Mouse (Mus musculus) kidney, adult 11 months (tissue): ENCODE measurements around the gene Tnfrsf14.

Source experiments
- DNase-seq: peaks from one replicate; pipeline ENCODE4 v3.0.0; 2022

The Tnfrsf14 gene

DNA sequence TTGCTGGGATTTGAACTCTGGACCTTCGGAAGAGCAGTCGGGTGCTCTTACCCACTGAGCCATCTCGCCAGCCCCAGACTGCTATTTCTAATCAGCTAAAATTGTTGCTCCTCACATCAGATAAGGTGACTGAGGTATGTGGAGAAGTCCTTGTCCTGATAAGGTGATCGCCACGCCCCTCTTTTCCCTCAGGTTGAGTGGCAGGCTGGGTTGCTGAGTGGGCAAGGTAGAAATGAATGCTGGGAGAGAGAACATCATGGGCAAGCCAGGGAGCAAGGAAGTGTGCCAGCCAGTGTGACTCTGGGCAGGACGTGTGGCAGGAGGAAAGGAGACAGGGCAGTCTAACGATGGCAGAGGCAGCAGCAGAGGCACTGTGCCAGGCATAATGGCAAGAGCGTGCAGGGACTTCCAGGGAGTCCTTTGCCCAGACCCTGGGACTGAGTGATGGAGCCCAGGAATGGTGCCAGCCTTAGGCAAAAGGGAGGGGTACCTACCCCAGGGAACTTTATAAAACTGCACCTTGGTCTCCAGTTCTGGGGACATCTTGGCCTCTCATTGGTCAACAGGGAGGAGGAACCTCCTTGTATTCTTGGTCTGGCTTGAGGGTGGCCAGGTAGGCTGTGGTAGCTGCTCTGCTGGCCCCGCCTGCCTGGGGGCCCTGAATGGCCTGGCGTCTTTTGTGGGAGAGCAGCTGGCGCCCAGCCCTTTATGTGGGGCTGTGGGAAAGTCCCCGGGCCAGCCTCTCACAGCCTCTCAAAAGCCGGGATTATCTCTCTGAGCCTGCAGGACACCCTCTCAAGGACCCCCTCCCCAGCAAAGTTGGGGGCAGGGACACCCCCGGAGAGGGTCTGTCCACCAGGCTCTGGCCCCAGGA lies 19.9 kb upstream of the Tnfrsf14 start:
- DNase-seq = no peak

GRCm38 (mm10) chr4:154946319-154946718 lies 18.0 kb upstream of the Tnfrsf14 start:
- peak; percentile 89 for DNase-seq

DNA sequence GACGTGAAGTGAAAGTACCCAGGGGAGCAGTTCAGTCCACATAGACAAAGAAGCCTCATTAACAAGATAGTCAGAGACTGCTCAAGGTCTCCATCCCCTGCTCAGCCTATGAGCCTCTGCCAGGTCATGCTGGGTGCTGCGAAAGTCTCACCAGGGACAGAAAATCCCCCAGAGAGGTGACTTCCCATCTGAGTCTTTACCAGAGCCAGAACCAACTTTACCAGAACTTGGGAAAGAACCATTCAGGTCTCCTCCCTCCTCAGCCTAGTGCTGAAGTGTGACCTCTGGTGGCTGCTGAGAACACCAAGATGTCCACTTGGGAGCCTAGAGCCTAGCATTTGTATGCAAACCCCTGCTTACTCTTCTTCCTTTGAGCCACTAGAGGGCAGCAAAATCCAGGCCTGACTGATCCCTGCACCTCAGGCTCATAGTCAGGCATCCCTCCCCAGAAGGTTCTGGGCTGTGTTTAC lies 15.8 kb upstream of the Tnfrsf14 start:
- peak; percentile 79 for DNase-seq

DNA sequence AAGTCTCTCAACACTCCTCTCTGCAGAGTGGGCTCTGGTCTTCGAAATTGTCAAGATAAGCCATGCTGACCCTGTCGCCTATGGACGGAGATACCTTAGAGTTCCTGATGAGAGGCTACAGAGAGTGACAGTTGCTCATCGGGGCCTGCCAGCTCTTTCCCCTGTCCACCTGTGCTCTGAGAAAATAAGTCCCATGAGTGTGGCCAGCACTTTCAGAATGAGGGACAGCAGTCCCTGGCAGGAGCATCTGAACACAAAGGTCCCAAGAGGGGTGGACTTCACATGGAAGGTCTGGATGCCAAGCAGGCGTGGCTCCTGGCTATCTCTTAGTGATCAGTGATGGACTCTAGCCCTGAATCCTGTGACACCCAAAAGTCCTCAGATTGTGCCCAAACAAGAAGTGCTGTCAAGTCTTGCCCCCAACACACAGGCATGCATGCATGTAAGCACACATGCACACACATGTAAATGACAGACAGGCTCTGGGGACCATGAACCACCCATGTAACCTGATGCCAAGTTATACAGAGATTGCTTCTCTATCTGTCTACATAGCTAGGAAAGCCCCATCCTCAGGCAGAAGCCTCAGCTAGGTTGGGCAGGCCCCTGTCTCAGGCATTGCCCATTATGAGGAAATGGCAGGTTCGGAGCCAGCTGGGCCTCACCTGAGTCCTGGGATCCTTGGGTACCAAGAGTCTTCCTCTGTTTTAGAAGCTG lies 15.1 kb upstream of the Tnfrsf14 start:
- no peak for DNase-seq

GRCm38 (mm10) chr4:154942632-154943322 lies 14.4 kb upstream of the Tnfrsf14 start:
- DNase-seq = no peak

- DNase-seq = no peak
Observed at GRCm38 (mm10) chr4:154941831-154942230, 13.5 kb upstream of the Tnfrsf14 start.

- DNase-seq = no peak
Observed at GRCm38 (mm10) chr4:154940156-154940555, 11.8 kb upstream of the Tnfrsf14 start.

DNA sequence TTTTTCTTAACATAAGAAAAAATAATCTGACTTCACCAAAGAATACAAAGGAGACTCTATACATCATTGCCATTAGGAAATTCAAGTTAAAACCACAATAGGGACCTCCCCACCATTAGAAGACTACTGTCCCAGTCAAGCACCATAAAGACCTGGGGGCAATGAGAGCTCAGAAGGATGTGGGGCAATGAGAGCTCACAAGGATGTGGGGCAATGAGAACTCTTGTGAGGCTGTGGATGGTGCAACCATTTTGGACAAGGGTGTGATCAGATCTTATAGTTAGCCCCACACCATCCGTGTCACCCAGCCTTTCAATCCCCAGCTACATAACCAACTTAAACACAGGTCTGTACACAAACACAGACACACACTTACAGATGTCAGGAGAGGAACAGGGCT lies 9.4 kb upstream of the Tnfrsf14 start:
- DNase-seq = no peak

- DNase-seq = no peak
Observed at GRCm38 (mm10) chr4:154936542-154937255, 8.3 kb upstream of the Tnfrsf14 start.

DNA sequence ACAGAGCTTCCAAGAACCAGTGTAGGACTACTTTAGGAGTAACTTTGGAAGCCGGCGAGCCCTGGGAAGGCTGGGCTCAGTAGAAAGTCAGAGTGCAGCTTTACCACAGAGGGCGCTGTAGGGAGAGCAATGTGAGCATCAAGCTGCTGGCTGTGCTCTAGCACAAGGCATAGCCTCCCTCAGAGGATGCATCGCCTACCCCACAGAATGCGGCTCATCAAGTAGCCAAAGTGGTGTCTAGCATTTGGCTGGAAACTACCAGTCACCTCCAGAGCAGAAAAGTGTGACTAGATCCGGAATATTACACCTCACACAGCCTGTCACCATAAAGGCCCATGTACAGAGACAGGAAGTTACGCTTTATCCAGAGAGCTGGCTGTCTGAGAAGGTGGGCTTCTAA lies 7.4 kb upstream of the Tnfrsf14 start:
- DNase-seq = no peak

- no peak for DNase-seq
Observed at GRCm38 (mm10) chr4:154934800-154935199, 6.4 kb upstream of the Tnfrsf14 start.

DNA sequence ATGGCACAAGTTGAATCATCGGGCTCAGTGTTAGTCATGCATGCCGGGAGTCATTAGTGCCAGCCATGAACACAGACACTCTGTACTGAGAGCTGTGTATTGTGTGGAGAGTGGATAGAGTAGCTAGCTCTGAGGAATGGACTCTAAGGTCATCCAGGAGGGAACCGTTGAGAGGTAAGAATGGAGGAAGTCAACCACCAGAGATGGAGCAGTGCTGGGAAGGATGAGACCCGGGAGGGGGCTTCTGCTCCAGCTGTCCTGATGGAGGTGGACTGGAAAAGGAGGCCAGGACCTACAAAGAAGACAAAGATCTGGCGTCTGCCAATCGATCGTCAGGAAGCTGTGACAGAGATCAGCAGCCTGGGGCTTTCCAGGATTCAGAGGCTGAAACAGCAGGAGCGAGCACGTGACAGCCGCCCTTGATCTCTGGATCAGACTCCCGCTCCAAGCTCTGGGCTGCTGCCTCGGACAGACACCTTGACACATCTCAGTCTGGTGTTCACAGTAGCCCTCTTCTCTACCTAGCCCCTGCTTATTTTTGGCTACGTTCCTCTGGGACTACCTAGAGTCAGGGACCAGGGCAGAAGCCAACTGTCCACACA lies 5.0 kb upstream of the Tnfrsf14 start:
- DNase-seq = no peak

GRCm38 (mm10) chr4:154929088-154929660 lies 811 bp upstream of the Tnfrsf14 start:
- peak; percentile 21 for DNase-seq

- peak; percentile 31 for DNase-seq
Observed at GRCm38 (mm10) chr4:154927899-154928337, 445 bp downstream of the Tnfrsf14 start.

- no peak for DNase-seq
Observed at GRCm38 (mm10) chr4:154926969-154927898, 1.1 kb downstream of the Tnfrsf14 start.

DNA sequence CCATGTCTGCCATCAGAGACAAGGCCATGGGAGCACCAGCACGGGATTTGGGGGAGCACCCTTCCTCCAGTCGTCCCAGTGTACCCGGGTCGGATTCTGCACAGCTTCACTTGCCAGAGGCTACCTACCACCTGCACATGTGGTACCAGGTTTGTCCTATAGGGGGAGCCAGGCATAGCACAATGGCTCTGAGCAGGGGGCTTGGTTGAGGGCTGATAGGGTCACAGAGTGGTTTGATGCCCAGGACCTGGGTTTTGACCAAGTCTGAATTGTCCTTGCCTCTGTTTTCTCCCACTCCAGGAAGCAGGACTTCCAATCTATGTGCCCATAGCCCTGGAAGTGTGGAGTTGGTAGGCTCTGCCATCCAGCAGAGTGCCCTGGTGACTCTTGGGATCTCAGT lies 3.0 kb downstream of the Tnfrsf14 start:
- DNase-seq = no peak

DNA sequence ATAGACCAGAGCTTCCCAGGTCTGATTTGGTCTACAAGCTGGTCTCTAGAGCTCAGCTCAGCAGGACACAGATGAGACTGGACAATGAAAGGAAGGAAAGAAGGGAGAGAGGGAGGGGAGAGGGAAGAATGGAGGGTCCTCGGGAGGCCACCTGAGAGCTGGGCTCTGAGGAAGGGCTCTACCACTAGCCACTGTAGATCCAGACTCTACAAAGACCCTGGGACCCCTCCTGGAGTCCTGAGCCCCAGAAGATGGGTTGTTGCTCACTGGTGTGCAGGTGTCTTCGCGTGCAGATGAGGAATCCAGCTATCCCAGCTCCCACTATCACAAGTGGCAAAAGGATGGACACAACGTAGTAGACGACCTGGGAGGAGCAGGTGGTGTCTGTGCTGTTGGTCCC lies 5.4 kb downstream of the Tnfrsf14 start:
- no peak for DNase-seq

GRCm38 (mm10) chr4:154922291-154922690 lies 6.1 kb downstream of the Tnfrsf14 start:
- no peak for DNase-seq

DNA sequence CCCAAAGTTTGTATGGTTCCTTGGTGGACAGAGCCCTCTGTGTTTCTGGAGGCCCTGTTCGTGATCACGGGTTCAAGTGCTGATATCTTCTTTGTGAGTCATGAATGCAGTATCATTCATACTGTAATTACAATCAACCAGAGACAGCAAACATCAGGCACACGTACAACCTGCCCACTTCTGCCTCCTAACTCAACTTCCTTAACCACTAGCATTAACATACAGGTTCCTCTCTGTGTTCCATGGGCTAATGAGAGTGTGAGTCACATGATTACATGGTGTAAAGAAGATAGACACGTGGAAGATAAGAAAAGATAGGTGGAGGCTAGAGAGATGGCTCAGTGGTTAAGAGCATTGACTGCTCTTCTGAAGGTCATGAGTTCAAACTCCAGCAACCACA lies 11.7 kb downstream of the Tnfrsf14 start:
- no peak for DNase-seq

- DNase-seq = no peak
Observed at GRCm38 (mm10) chr4:154915286-154915685, 13.1 kb downstream of the Tnfrsf14 start.

GRCm38 (mm10) chr4:154914707-154915106 lies 13.7 kb downstream of the Tnfrsf14 start:
- peak; percentile 71 for DNase-seq
